Mouse (Mus musculus) lung, postnatal 0 days (tissue): ENCODE data around the gene B4galnt3. TPM values are rescaled to one million over a fixed set of nuclear protein-coding genes. Genes with fewer than 3 reads are reported as not detected.
A peak's percentile ranks its signal among the peaks of the same experiment; 100 is the strongest.

Experiments used
- ATAC-seq: fragments of 200-750 bp; cut with Nextera tagmentation; 2 replicates; pipeline ENCODE4 v1.8.0; 2017; ENCODE audit warnings: moderate library complexity
- DNase-seq: peaks from one replicate; pipeline ENCODE4 v3.0.0-alpha.2; 2016; ENCODE audit warnings: low spot score
- H3K27ac ChIP-seq: fragments of 300-500 bp; sonication (generic); 2 replicates; pipeline ENCODE4 v1.5.1; 2014; ENCODE audit warnings: antibody characterized with exemption, mild to moderate bottlenecking, low read length, mixed read lengths
- H3K27me3 ChIP-seq: fragments of 300-500 bp; sonication (generic); replicated peaks from 2 replicates; pipeline ENCODE4 v1.6.1; 2014; ENCODE audit warnings: low read length, mixed read lengths; ENCODE audit not compliant: insufficient read depth
- H3K36me3 ChIP-seq: fragments of 300-500 bp; sonication (generic); 2 replicates; pipeline ENCODE4 v1.6.1; 2014; ENCODE audit warnings: low read length, mixed read lengths; ENCODE audit not compliant: insufficient read depth
- H3K4me1 ChIP-seq: fragments of 300-500 bp; sonication (generic); 2 replicates; pipeline ENCODE4 v1.6.1; 2014; ENCODE audit warnings: antibody characterized with exemption, low read depth, low read length, mixed read lengths; ENCODE audit not compliant: insufficient read depth
- H3K4me2 ChIP-seq: fragments of 300-500 bp; sonication (generic); replicated peaks from 2 replicates; pipeline ENCODE4 v1.6.1; 2014; ENCODE audit warnings: low read depth, mild to moderate bottlenecking, low read length, moderate library complexity, mixed read lengths
- H3K4me3 ChIP-seq: fragments of 300-500 bp; sonication (generic); 2 replicates; pipeline ENCODE4 v1.5.1; 2014; ENCODE audit warnings: low read depth, low read length
- H3K9ac ChIP-seq: fragments of 300-500 bp; sonication (generic); replicated peaks from 2 replicates; pipeline ENCODE4 v1.6.1; 2014; ENCODE audit warnings: low read depth, mild to moderate bottlenecking
- H3K9me3 ChIP-seq: fragments of 300-500 bp; sonication (generic); 2 replicates; pipeline ENCODE4 v1.6.1; 2016; ENCODE audit warnings: low read length, mixed read lengths
- CTCF ChIP-seq: IDR thresholded peaks from 2 replicates; pipeline ENCODE4 v1.5.1; 2016; ENCODE audit warnings: antibody characterized with exemption, mild to moderate bottlenecking
- EP300 ChIP-seq: IDR thresholded peaks from 2 replicates; pipeline ENCODE4 v1.6.1; 2016; ENCODE audit warnings: antibody characterized with exemption, mild to moderate bottlenecking, control low read depth
- WGBS: fragments of 180-500 bp; shearing (Covaris S2); extraction: QIAGEN DNeasy Blood & Tissue Kit; methylation state at CpG from one replicate; pipeline ENCODE4 v1.1.7; 2014; 5-methylcytosine and 5-hydroxymethylcytosine counted together
- polyA plus RNA-seq: library from polyadenylated mRNA; unstranded; fragments of >200 nt; fragmentation: Nextera tagmentation; extraction: Ambion mirVana; gene quantifications from 2 replicates; pipeline ENCODE4 v1.2.1, GENCODE M21; 2015

B4galnt3 gene
- polyA plus RNA-seq, 1 experiment from 2014 or later: not detected

GRCm38 (mm10) chr6:120174028-120174601, 120.2 kb downstream of the B4galnt3 start:
- Histone ChIP-seq H3K36me3 (no peaks in the 10 kb centered on the region), H3K27ac (peak overlapping the region; percentile 66), H3K4me3 (no peak overlapping the region), H3K9me3 (no peaks in the 10 kb centered on the region), H3K4me2 (no peak overlapping the region), H3K27me3 (no peaks in the 10 kb centered on the region), H3K9ac (peak overlapping the region; percentile 19; the same call in 1 of the 2 replicates), H3K4me1 (peaks cover 3% of the 10 kb centered on the region; the same call in 1 of the 2 replicates)
- TF ChIP-seq EP300 (no peak), CTCF (no peak)
- ATAC-seq: no peak
- DNase-seq: no peak
- 50% methylated on average over 6 of the region's 6 CpGs for WGBS

GRCm38 (mm10) chr6:120172294-120173017, 121.9 kb downstream of the B4galnt3 start:
- TF ChIP-seq EP300: peak; percentile 99
- TF ChIP-seq CTCF: peak; percentile 32; the same call in 1 of the 2 replicates
- Histone ChIP-seq H3K4me3 (no peak overlapping the region), H3K9ac (no peak overlapping the region), H3K27me3 (no peaks in the 10 kb centered on the region), H3K36me3 (no peaks in the 10 kb centered on the region), H3K4me2 (no peak overlapping the region), H3K9me3 (no peaks in the 10 kb centered on the region), H3K27ac (peak overlapping the region; percentile 84), H3K4me1 (peaks cover 3% of the 10 kb centered on the region; the same call in 1 of the 2 replicates)
- 61% methylated on average over 8 of the region's 8 CpGs for WGBS
- DNase-seq: peak; percentile 93
- ATAC-seq: peak; percentile 95

GRCm38 (mm10) chr6:120167574-120167973, 126.8 kb downstream of the B4galnt3 start:
- Histone ChIP-seq H3K4me3 (no peak overlapping the region), H3K27ac (no peak overlapping the region), H3K9me3 (no peaks in the 10 kb centered on the region), H3K9ac (no peak overlapping the region), H3K27me3 (no peaks in the 10 kb centered on the region), H3K4me2 (no peak overlapping the region), H3K4me1 (peaks cover 3% of the 10 kb centered on the region; the same call in 1 of the 2 replicates), H3K36me3 (no peaks in the 10 kb centered on the region)
- ATAC-seq (no peak), DNase-seq (no peak)
- TF ChIP-seq EP300 (no peak), CTCF (no peak)
- WGBS: 35% methylated on average over 4 of the region's 4 CpGs

- Histone ChIP-seq H3K4me3 (no peak overlapping the region), H3K36me3 (no peaks in the 10 kb centered on the region), H3K27ac (no peak overlapping the region), H3K4me2 (no peak overlapping the region), H3K9ac (no peak overlapping the region), H3K9me3 (no peaks in the 10 kb centered on the region), H3K27me3 (no peaks in the 10 kb centered on the region), H3K4me1 (0 out of 2 replicates have a peak, but pooled peaks cover under 1% of the 10 kb centered on the region)
- TF ChIP-seq CTCF (no peak), EP300 (no peak)
- ATAC-seq (no peak), DNase-seq (no peak)
- WGBS: 72% methylated on average over 4 of the region's 4 CpGs
Observed at GRCm38 (mm10) chr6:120164765-120165164, 129.6 kb downstream of the B4galnt3 start.

GRCm38 (mm10) chr6:120162928-120163327, 131.4 kb downstream of the B4galnt3 start:
- peaks cover 14% of the 10 kb centered on the region for H3K4me1 ChIP-seq
- no peak for ATAC-seq
- H3K9ac ChIP-seq: no peak overlapping the region
- no peak overlapping the region for H3K27ac ChIP-seq
- no peaks in the 10 kb centered on the region for H3K27me3 ChIP-seq
- TF ChIP-seq CTCF: no peak
- TF ChIP-seq EP300: no peak
- no peak overlapping the region for H3K4me3 ChIP-seq
- 50% methylated on average over 6 of the region's 6 CpGs for WGBS
- DNase-seq: no peak
- no peaks in the 10 kb centered on the region for H3K9me3 ChIP-seq
- H3K4me2 ChIP-seq: no peak overlapping the region
- H3K36me3 ChIP-seq: no peaks in the 10 kb centered on the region

GRCm38 (mm10) chr6:120159133-120159901, 135.0 kb downstream of the B4galnt3 start:
- TF ChIP-seq CTCF (no peak), EP300 (peak; percentile 45)
- ATAC-seq: peak; percentile 91
- no peak overlapping the region for H3K9ac ChIP-seq

More at GRCm38 (mm10) chr6:120159133-120159901, 135.0 kb downstream of the B4galnt3 start:
- Histone ChIP-seq H3K4me3 (no peak overlapping the region), H3K36me3 (no peaks in the 10 kb centered on the region), H3K9me3 (no peaks in the 10 kb centered on the region), H3K4me1 (peaks cover 14% of the 10 kb centered on the region), H3K27me3 (no peaks in the 10 kb centered on the region), H3K4me2 (0 out of 2 replicates have a peak overlapping the region, but pooled peaks have one; percentile 11), H3K27ac (peak overlapping the region; percentile 85)
- peak; percentile 86 for DNase-seq
- WGBS: 16% methylated on average over 9 of the region's 9 CpGs
